Mouse (Mus musculus) heart, embryonic 11.5 days (tissue): ENCODE data around the gene Cadm2. TPM values are rescaled to one million over a fixed set of nuclear protein-coding genes. Genes with fewer than 3 reads are reported as not detected.

Experiments used
- ATAC-seq: fragments of 200-750 bp; cut with Nextera tagmentation; replicated peaks from 2 replicates; pipeline ENCODE4 v1.8.0; 2017; ENCODE audit warnings: moderate library complexity; ENCODE audit not compliant: insufficient number of reproducible peaks, low FRiP score, low TSS enrichment
- H3K27ac ChIP-seq: fragments of 300-500 bp; sonication (generic); 2 replicates; pipeline ENCODE4 v1.5.1; 2014; ENCODE audit warnings: mild to moderate bottlenecking, low read depth, low read length
- H3K27me3 ChIP-seq: fragments of 300-500 bp; sonication (generic); 2 replicates; pipeline ENCODE4 v1.6.1; 2014; ENCODE audit warnings: mild to moderate bottlenecking, low read length, mixed read lengths; ENCODE audit not compliant: control insufficient read depth, insufficient read depth
- H3K36me3 ChIP-seq: fragments of 300-500 bp; sonication (generic); 2 replicates; pipeline ENCODE4 v1.6.1; 2014; ENCODE audit warnings: mild to moderate bottlenecking, low read length, moderate library complexity, mixed read lengths; ENCODE audit not compliant: control insufficient read depth, insufficient read depth
- H3K4me1 ChIP-seq: fragments of 300-500 bp; sonication (generic); 2 replicates; pipeline ENCODE4 v1.6.1; 2014; ENCODE audit warnings: low read length; ENCODE audit not compliant: control insufficient read depth, insufficient read depth
- H3K4me2 ChIP-seq: fragments of 300-500 bp; sonication (generic); 2 replicates; pipeline ENCODE4 v1.6.1; 2014; ENCODE audit warnings: mild to moderate bottlenecking, moderate library complexity
- H3K4me3 ChIP-seq: fragments of 300-500 bp; sonication (generic); 2 replicates; pipeline ENCODE4 v1.5.1; 2014; ENCODE audit warnings: low read depth, low read length
- H3K9ac ChIP-seq: fragments of 300-500 bp; sonication (generic); 2 replicates; pipeline ENCODE4 v1.6.1; 2014; ENCODE audit warnings: mild to moderate bottlenecking, low read depth, low read length, moderate library complexity
- H3K9me3 ChIP-seq: fragments of 300-500 bp; sonication (generic); replicated peaks from 2 replicates; pipeline ENCODE4 v1.6.1; 2016; ENCODE audit warnings: low read length; ENCODE audit not compliant: control insufficient read depth
- WGBS: fragments of 180-500 bp; shearing (Covaris S2); extraction: QIAGEN DNeasy Blood & Tissue Kit; methylation state at CpG from one replicate; pipeline ENCODE4 v1.1.7; 2014; ENCODE audit not compliant: insufficient replicate concordance; 5-methylcytosine and 5-hydroxymethylcytosine counted together
- polyA plus RNA-seq: library from polyadenylated mRNA; unstranded; fragments of >200 nt; fragmentation: Nextera tagmentation; extraction: Ambion mirVana; gene quantifications from 2 replicates; pipeline ENCODE4 v1.2.1, GENCODE M21; 2014

Gene Cadm2
- polyA plus RNA-seq, 1 experiment from 2014 or later, result 0.52 TPM

DNA sequence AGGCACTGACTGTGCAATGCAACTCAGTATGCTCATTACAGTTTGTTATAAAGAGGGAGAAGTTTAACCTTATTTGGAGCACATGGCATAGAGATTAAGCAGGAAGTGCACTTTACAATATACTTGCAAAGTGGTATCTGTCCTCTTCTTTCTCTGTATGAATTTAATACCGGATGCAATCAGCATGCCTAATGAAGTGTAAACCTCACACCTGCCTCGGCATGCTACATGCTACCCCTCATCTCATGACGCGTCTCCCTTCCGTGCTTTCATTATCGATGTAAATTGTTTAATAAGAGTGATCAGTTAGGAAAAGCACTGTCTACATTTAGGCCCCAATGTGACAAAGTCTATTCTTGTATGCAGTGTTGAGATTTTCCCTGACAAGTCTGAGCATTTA, 633.0 kb downstream of the Cadm2 start:
- Histone ChIP-seq H3K9ac (no peak overlapping the region), H3K27me3 (no peaks in the 10 kb centered on the region), H3K4me3 (no peak overlapping the region), H3K27ac (no peak overlapping the region), H3K36me3 (no peaks in the 10 kb centered on the region), H3K9me3 (no peaks in the 10 kb centered on the region), H3K4me2 (no peak overlapping the region), H3K4me1 (no peaks in the 10 kb centered on the region)
- ATAC-seq, result no peak
- WGBS, result 92% methylated on average over 6 of the region's 6 CpGs

DNA sequence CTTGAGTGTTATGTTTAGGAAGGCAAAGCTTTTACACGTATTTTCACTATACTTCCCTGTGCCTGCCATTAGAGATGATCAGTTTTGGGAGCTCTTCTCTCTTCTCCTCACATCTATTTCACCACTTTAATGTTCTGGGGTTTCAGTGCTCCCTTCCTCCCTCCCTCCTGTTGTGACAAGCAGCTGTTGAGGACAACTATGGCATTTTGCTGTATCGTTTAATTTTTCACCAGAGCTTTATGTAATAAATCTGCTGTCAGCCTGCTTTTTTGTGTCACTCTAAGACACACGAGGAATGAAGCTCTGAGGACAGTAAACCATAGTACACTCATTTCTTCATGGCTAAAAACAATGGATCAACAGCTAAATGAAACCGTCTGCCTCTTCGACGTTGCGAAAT, 633.8 kb downstream of the Cadm2 start:
- H3K36me3 ChIP-seq, result no peaks in the 10 kb centered on the region
- H3K4me3 ChIP-seq, result no peak overlapping the region
- no peaks in the 10 kb centered on the region for H3K27me3 ChIP-seq
- no peaks in the 10 kb centered on the region for H3K9me3 ChIP-seq
- no peak for ATAC-seq
- H3K27ac ChIP-seq, result no peak overlapping the region
- no peak overlapping the region for H3K9ac ChIP-seq
- H3K4me2 ChIP-seq, result no peak overlapping the region
- WGBS, result 78% methylated on average over 7 of the region's 7 CpGs
- no peaks in the 10 kb centered on the region for H3K4me1 ChIP-seq

DNA sequence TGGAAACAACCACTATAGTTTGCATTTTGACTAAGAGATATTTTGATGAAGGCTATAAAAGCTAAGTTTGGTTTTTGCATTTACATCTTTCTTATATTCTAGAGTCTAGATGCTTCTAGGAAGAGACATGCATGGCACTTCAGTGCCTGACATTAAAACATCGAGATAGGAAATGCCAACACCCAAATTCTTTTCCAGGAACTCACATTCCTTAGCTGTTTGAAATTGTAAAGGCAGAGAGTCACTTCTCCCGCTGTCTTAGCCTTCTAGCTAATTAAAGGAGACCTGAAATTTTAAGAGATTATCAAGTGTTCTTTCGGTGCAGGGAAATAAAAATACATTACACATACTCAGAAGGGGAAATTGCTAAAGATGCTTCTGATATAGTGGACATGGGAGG, 649.8 kb downstream of the Cadm2 start:
- WGBS, result 15% methylated on average over 3 of the region's 3 CpGs
- H3K9ac ChIP-seq, result no peak overlapping the region
- no peaks in the 10 kb centered on the region for H3K9me3 ChIP-seq
- ATAC-seq, result no peak
- no peak overlapping the region for H3K27ac ChIP-seq
- peaks cover 3% of the 10 kb centered on the region; the same call in 1 of the 2 replicates for H3K4me1 ChIP-seq
- no peaks in the 10 kb centered on the region for H3K27me3 ChIP-seq
- H3K4me2 ChIP-seq, result no peak overlapping the region
- H3K36me3 ChIP-seq, result no peaks in the 10 kb centered on the region
- H3K4me3 ChIP-seq, result no peak overlapping the region

GRCm38 (mm10) chr16:66969520-66970144, 651.1 kb downstream of the Cadm2 start:
- peaks cover 3% of the 10 kb centered on the region; the same call in 1 of the 2 replicates for H3K4me1 ChIP-seq
- H3K27ac ChIP-seq, result no peak overlapping the region
- WGBS, result 85% methylated on average over 11 of the region's 11 CpGs
- no peak overlapping the region for H3K9ac ChIP-seq
- no peaks in the 10 kb centered on the region for H3K27me3 ChIP-seq
- H3K9me3 ChIP-seq, result no peaks in the 10 kb centered on the region
- no peak overlapping the region for H3K4me3 ChIP-seq
- no peak overlapping the region for H3K4me2 ChIP-seq
- no peaks in the 10 kb centered on the region for H3K36me3 ChIP-seq
- ATAC-seq, result no peak

DNA sequence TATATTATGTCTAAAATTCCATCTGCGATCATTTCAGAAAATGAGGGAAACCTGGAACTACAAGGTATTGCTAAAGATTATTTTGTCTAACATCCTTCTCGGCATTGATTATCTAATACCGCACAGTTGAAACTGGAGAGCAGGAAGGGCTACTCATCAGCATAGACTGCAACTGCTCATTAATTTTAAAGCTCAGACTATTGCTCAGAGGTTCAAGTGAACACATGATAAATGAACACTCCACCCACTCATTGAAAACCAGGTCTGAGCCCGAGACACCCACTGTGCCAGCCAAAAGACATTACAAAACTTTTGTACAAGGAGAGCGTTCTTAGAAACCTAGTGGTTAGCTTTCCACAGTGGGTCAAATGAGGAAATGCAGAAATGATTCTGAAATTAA, 652.4 kb downstream of the Cadm2 start:
- WGBS, result 82% methylated on average over 5 of the region's 5 CpGs

DNA sequence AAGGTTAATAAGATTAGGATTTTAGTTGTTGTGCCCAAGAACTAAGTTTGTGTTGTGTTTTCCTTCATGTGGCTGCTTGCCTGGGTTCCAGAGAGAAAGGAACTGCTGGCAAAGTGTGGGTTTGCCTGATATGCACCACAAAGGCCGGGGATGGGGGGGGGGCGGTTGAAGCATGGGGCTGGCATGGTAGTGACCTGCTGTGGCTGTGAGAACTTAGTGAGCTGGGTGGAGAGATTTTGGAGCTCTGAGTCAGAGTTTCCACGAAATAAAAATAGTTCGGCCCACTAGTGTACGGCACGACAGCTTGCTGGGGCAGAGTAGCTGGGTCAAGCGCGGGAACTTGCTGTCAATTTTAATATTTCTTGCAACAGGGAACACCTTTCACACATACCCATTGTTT, 653.0 kb downstream of the Cadm2 start:
- no peaks in the 10 kb centered on the region for H3K9me3 ChIP-seq
- H3K4me2 ChIP-seq, result no peak overlapping the region
- no peak overlapping the region for H3K4me3 ChIP-seq
- no peak for ATAC-seq
- WGBS, result 63% methylated on average over 8 of the region's 8 CpGs
- H3K27me3 ChIP-seq, result no peaks in the 10 kb centered on the region
- H3K9ac ChIP-seq, result no peak overlapping the region
- H3K36me3 ChIP-seq, result no peaks in the 10 kb centered on the region
- H3K4me1 ChIP-seq, result peaks cover 3% of the 10 kb centered on the region; the same call in 1 of the 2 replicates
- no peak overlapping the region for H3K27ac ChIP-seq

More for the DNA sequence above, 652.4 kb downstream of the Cadm2 start:
- Histone ChIP-seq H3K27me3 (no peaks in the 10 kb centered on the region), H3K27ac (no peak overlapping the region), H3K9ac (no peak overlapping the region), H3K36me3 (no peaks in the 10 kb centered on the region), H3K4me1 (peaks cover 3% of the 10 kb centered on the region; the same call in 1 of the 2 replicates), H3K4me2 (no peak overlapping the region), H3K4me3 (no peak overlapping the region), H3K9me3 (no peaks in the 10 kb centered on the region)
- ATAC-seq, result no peak

DNA sequence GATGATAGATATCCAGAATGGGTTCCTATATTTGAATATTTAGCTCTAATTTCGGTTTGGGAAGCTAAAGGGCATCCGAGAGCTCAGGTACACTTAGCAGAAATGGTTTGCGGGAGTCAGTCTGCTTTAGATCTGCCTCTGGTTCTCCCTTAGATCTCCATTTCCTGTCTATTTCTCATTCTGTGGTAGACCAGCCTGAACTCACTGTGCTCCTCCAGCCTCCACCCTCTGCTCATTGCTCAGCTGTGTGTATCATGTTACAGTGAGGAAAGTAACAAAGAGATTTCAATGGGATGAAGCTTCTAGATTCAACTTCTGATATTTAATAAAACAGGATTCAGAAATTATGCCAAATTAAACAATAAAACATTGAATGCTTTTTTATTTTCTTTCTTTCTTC, 661.6 kb downstream of the Cadm2 start:
- no peak overlapping the region for H3K4me2 ChIP-seq
- no peaks in the 10 kb centered on the region for H3K9me3 ChIP-seq
- WGBS, result 69% methylated on average over 3 of the region's 3 CpGs
- H3K4me1 ChIP-seq, result no peaks in the 10 kb centered on the region
- H3K9ac ChIP-seq, result no peak overlapping the region
- H3K4me3 ChIP-seq, result no peak overlapping the region
- H3K27ac ChIP-seq, result no peak overlapping the region
- H3K36me3 ChIP-seq, result no peaks in the 10 kb centered on the region
- H3K27me3 ChIP-seq, result no peaks in the 10 kb centered on the region
- ATAC-seq, result no peak

DNA sequence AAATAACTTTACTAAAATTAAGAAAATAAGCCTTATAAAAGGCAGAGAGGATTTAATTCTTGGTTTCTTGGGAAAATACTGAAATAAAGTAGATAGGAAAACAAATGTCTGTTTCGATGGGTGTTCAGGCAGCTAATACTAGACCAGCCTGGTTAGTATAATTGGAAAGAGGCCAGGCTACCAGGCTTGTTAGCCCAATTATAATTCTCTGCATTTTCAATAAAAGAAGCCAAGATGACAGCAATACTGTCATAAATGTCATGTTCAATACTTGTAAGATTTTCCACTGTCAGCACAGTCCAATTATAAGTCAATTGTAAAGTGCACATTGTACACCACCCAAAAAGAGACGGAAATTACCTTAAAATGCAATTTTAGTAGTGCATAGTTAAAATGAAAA, 664.8 kb downstream of the Cadm2 start:
- Histone ChIP-seq H3K9ac (no peak overlapping the region), H3K27me3 (no peaks in the 10 kb centered on the region), H3K4me1 (no peaks in the 10 kb centered on the region), H3K4me3 (no peak overlapping the region), H3K36me3 (no peaks in the 10 kb centered on the region), H3K9me3 (no peaks in the 10 kb centered on the region), H3K27ac (no peak overlapping the region), H3K4me2 (no peak overlapping the region)
- ATAC-seq, result no peak
- WGBS, result 83% methylated on average over 2 of the region's 2 CpGs

DNA sequence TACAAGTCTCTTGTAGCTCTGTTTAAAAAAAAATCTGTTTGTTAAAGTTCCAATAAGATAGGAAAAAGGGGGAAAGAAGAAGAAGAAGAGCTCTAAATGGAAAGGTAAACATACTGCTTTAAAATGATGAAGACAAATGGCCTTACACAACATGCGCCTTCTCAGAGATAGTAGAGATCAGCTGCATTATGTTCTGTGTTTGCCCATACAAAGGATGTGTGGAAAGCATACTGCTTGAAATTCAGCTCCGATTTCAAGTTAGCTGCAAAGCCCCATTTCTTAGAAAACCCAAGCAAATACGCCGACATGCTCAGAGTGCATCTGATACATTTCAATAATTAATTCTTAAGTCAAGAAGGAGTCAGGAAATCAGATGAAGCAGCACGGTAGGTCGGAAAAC, 684.4 kb downstream of the Cadm2 start:
- H3K36me3 ChIP-seq, result no peaks in the 10 kb centered on the region
- no peaks in the 10 kb centered on the region for H3K4me1 ChIP-seq
- H3K9ac ChIP-seq, result no peak overlapping the region
- no peaks in the 10 kb centered on the region for H3K9me3 ChIP-seq
- no peak overlapping the region for H3K4me2 ChIP-seq
- no peak overlapping the region for H3K4me3 ChIP-seq
- no peak for ATAC-seq
- 81% methylated on average over 6 of the region's 6 CpGs for WGBS
- no peak overlapping the region for H3K27ac ChIP-seq
- no peaks in the 10 kb centered on the region for H3K27me3 ChIP-seq
